Mouse (Mus musculus) small intestine, adult 2 months (tissue): Measurements from ENCODE around the gene Bglap3. TPM values are rescaled to one million over a fixed set of nuclear protein-coding genes. Genes with fewer than 3 reads are reported as not detected.

Experiments
- H3K27ac ChIP-seq: fragments of 200-500 bp; 2 replicates; pipeline ENCODE4 v1.5.1; 2012; ENCODE audit warnings: low read depth, low read length, control low read depth, inconsistent platforms; ENCODE audit not compliant: insufficient read depth
- H3K27me3 ChIP-seq: fragments of 200-500 bp; 2 replicates; pipeline ENCODE4 v1.6.1; 2012; ENCODE audit warnings: mild to moderate bottlenecking, moderate library complexity, low read length, inconsistent platforms; ENCODE audit not compliant: control insufficient read depth, insufficient read depth
- H3K36me3 ChIP-seq: fragments of 200-500 bp; 2 replicates; pipeline ENCODE4 v1.6.1; 2012; ENCODE audit warnings: mild to moderate bottlenecking, low read length, control low read depth, inconsistent platforms; ENCODE audit not compliant: control insufficient read depth, insufficient read depth
- H3K4me1 ChIP-seq: fragments of 200-500 bp; 2 replicates; pipeline ENCODE4 v1.6.1; 2012; ENCODE audit warnings: low read length, inconsistent platforms, mixed read lengths; ENCODE audit not compliant: control insufficient read depth, insufficient read depth, insufficient read length
- H3K4me3 ChIP-seq: fragments of 200-500 bp; 2 replicates; pipeline ENCODE4 v1.5.1; 2012; ENCODE audit warnings: low read depth, mild to moderate bottlenecking, control low read depth, inconsistent platforms, low read length, moderate library complexity
- CTCF ChIP-seq: fragments of 200-500 bp; IDR thresholded peaks from 2 replicates; pipeline ENCODE4 v1.5.1; 2012; ENCODE audit warnings: low read depth, mild to moderate bottlenecking, control low read depth, inconsistent platforms, low read length, moderate library complexity, mixed read lengths; ENCODE audit not compliant: insufficient replicate concordance, insufficient read length; ENCODE audit errors: extremely low read depth
- POLR2A ChIP-seq: fragments of 200-500 bp; IDR thresholded peaks from 2 replicates; pipeline ENCODE4 v1.6.1; 2012; ENCODE audit warnings: low read depth, mild to moderate bottlenecking, control low read depth, inconsistent platforms, low read length, moderate library complexity
- WGBS: fragments of 180-500 bp; shearing (Covaris S2); methylation state at CpG from one replicate; pipeline ENCODE4 v1.1.7; 2018; 5-methylcytosine and 5-hydroxymethylcytosine counted together
- polyA plus RNA-seq: library from polyadenylated mRNA; depleted of rRNA; stranded (reverse); fragments of >200 nt; gene quantifications from 2 replicates; pipeline ENCODE4 v1.2.3, GENCODE M21; 2012; rRNA removed

The Bglap3 gene
- polyA plus RNA-seq, 1 experiment: 2.2 TPM

- Histone ChIP-seq H3K4me3 (no peak overlapping the region), H3K36me3 (peaks cover 18% of the 10 kb centered on the region), H3K27me3 (no peaks in the 10 kb centered on the region), H3K27ac (no peak overlapping the region), H3K4me1 (peaks cover 17% of the 10 kb centered on the region)
- TF ChIP-seq CTCF: no peak
- TF ChIP-seq POLR2A: no peak
- WGBS: 65% methylated on average over 5 of the region's 5 CpGs
Observed at GRCm38 (mm10) chr3:88328956-88329355, 43.6 kb downstream of the Bglap3 start.

GRCm38 (mm10) chr3:88324951-88325405, 47.6 kb downstream of the Bglap3 start, which contains the start of gene Glmp:
Gene Glmp, plus strand, starts transcription at chr3:88325023.
- TF ChIP-seq POLR2A (peak; percentile 35; the same call in 1 of the 2 replicates), CTCF (no peak)

More at GRCm38 (mm10) chr3:88324951-88325405, 47.6 kb downstream of the Bglap3 start, which contains the start of gene Glmp:
- Histone ChIP-seq H3K27ac (no peak within 1 kb of the TSS), H3K4me3 (peak within 1 kb of the TSS; percentile 84), H3K27me3 (no peaks in the 10 kb centered on the region), H3K36me3 (peaks cover 35% of the 10 kb centered on the region), H3K4me1 (peaks cover 7% of the 10 kb centered on the region; the same call in 1 of the 2 replicates)
- WGBS: 0% methylated on average over 10 of the region's 10 CpGs

Other genes with a start within 250 kb of the Bglap3 start
- 61.9 and 89.7 TPM in 2 replicates for gene Mef2d, start 230.4 kb downstream of the Bglap3 start, polyA plus RNA-seq
- gene Rhbg, start 118.0 kb downstream of the Bglap3 start, polyA plus RNA-seq: 11.2 and 40.3 TPM in 2 replicates
- not detected in 2 replicates for gene Gm38392, start 85.5 kb downstream of the Bglap3 start, polyA plus RNA-seq
- gene Tsacc, start 75.7 kb downstream of the Bglap3 start, polyA plus RNA-seq: 0.76 and 0.99 TPM in 2 replicates
- gene Cct3, start 75.6 kb downstream of the Bglap3 start, polyA plus RNA-seq: 46.0 and 73.9 TPM in 2 replicates
- 82.0 and 181 TPM in 2 replicates for gene Glmp, start 47.7 kb downstream of the Bglap3 start, polyA plus RNA-seq
- 32.5 and 47.1 TPM in 2 replicates for gene Tmem79, start 36.6 kb downstream of the Bglap3 start, polyA plus RNA-seq
- gene Smg5, start 36.5 kb downstream of the Bglap3 start, polyA plus RNA-seq: 33.9 and 42.4 TPM in 2 replicates
- 1.5 and 1.7 TPM in 2 replicates for gene Paqr6, start 8.2 kb downstream of the Bglap3 start, polyA plus RNA-seq
- gene Bglap2, start 6.0 kb upstream of the Bglap3 start, polyA plus RNA-seq: 0.70 TPM in 1 of 2 replicates, not detected in the other
- 1.6 TPM in 1 of 2 replicates, not detected in the other for gene Bglap, start 11.7 kb upstream of the Bglap3 start, polyA plus RNA-seq
- gene Pmf1, start 37.6 kb upstream of the Bglap3 start, polyA plus RNA-seq: 52.3 and 108 TPM in 2 replicates
- 19.7 and 44.8 TPM in 2 replicates for gene Slc25a44, start 52.4 kb upstream of the Bglap3 start, polyA plus RNA-seq
- gene Sema4a, start 88.4 kb upstream of the Bglap3 start, polyA plus RNA-seq: 137 and 321 TPM in 2 replicates
- 209 and 353 TPM in 2 replicates for gene Lmna, start 137.2 kb upstream of the Bglap3 start, polyA plus RNA-seq
- 0.41 and 0.60 TPM in 2 replicates for gene Mex3a, start 159.7 kb upstream of the Bglap3 start, polyA plus RNA-seq
- 132 and 184 TPM in 2 replicates for gene Rab25, start 175.6 kb upstream of the Bglap3 start, polyA plus RNA-seq
- gene Lamtor2, start 180.3 kb upstream of the Bglap3 start, polyA plus RNA-seq: 99.8 and 167 TPM in 2 replicates
- 26.0 and 35.4 TPM in 2 replicates for gene Ubqln4, start 181.0 kb upstream of the Bglap3 start, polyA plus RNA-seq
- gene Ssr2, start 203.1 kb upstream of the Bglap3 start, polyA plus RNA-seq: 130 and 182 TPM in 2 replicates
- gene Arhgef2, start 233.2 kb upstream of the Bglap3 start, polyA plus RNA-seq: 49.5 and 110 TPM in 2 replicates